Mouse (Mus musculus) MEL (cell line): ENCODE data around the gene Rims1. TPM values are rescaled to one million over a fixed set of nuclear protein-coding genes. Genes with fewer than 3 reads are reported as not detected.

ENCODE experiments used
- DNase-seq: peaks from one replicate; pipeline ENCODE4 v3.0.0; 2011; ENCODE audit warnings: low read depth, low spot score
- H3K27ac ChIP-seq: 2 replicates; pipeline ENCODE4 v1.5.1; 2012; ENCODE audit warnings: low read depth, mild to moderate bottlenecking, control low read depth, low read length, moderate library complexity; ENCODE audit not compliant: control insufficient read depth
- H3K27me3 ChIP-seq, 2 experiments: fragments of 150-350 bp in 1 of 2; sonication (generic) in 1 of 2; 2 replicates each; pipeline ENCODE4 v1.6.1; 2012; ENCODE audit warnings: low read length in 2 of 2, mild to moderate bottlenecking in 2 of 2, improper control_type of control experiment in 1 of 2, moderate library complexity in 1 of 2; ENCODE audit not compliant: insufficient read depth in 2 of 2, control insufficient read depth in 1 of 2
- H3K36me3 ChIP-seq, 2 experiments: 2 replicates each; pipeline ENCODE4 v1.6.1; 2012 to 2014; ENCODE audit warnings: low read length in 2 of 2, improper control_type of control experiment in 1 of 2, inconsistent platforms in 1 of 2, mild to moderate bottlenecking in 1 of 2; ENCODE audit not compliant: insufficient read depth in 2 of 2, control insufficient read depth in 1 of 2
- H3K4me1 ChIP-seq, 2 experiments: fragments of 150-350 bp in 1 of 2; sonication (generic) in 1 of 2; 2 replicates each; pipeline ENCODE4 v1.6.1; 2012; ENCODE audit warnings: low read length in 2 of 2, improper control_type of control experiment in 1 of 2, mild to moderate bottlenecking in 1 of 2; ENCODE audit not compliant: insufficient read depth in 2 of 2, control insufficient read depth in 1 of 2
- H3K4me3 ChIP-seq, 2 experiments: fragments of 150-350 bp in 1 of 2; sonication (generic) in 1 of 2; 2 replicates each; pipeline ENCODE4 v1.5.1; 2012; ENCODE audit warnings: low read depth in 2 of 2, low read length in 2 of 2, mild to moderate bottlenecking in 2 of 2, moderate library complexity in 2 of 2, control low read depth in 1 of 2, improper control_type of control experiment in 1 of 2; ENCODE audit not compliant: control insufficient read depth in 1 of 2, insufficient read depth in 1 of 2
- H3K79me2 ChIP-seq: 2 replicates; pipeline ENCODE4 v1.6.1; 2012; ENCODE audit warnings: mild to moderate bottlenecking, low read length, moderate library complexity; ENCODE audit not compliant: control insufficient read depth, poor library complexity, insufficient read depth
- H3K9ac ChIP-seq: 2 replicates; pipeline ENCODE4 v1.6.1; 2012; ENCODE audit warnings: low read depth, mild to moderate bottlenecking, control low read depth, low read length, moderate library complexity; ENCODE audit not compliant: control insufficient read depth, poor library complexity, severe bottlenecking
- H3K9me3 ChIP-seq: fragments of 150-350 bp; sonication (generic); replicated peaks from 2 replicates; pipeline ENCODE4 v1.6.1; 2012; ENCODE audit warnings: mild to moderate bottlenecking, low read length, improper control_type of control experiment, moderate library complexity; ENCODE audit not compliant: insufficient read depth
- BHLHE40 ChIP-seq: IDR thresholded peaks from 2 replicates; pipeline ENCODE4 v1.6.1; 2012; ENCODE audit warnings: low read depth, mild to moderate bottlenecking, inconsistent platforms, low read length, improper control_type of control experiment, borderline replicate concordance
- CHD1 ChIP-seq: IDR thresholded peaks from 2 replicates; pipeline ENCODE4 v1.6.1; 2012; ENCODE audit warnings: low read depth, mild to moderate bottlenecking, inconsistent platforms, low read length, improper control_type of control experiment
- CHD2 ChIP-seq: IDR thresholded peaks from 2 replicates; pipeline ENCODE4 v1.6.1; 2011; ENCODE audit warnings: low read length, improper control_type of control experiment
- CTCF ChIP-seq, 3 experiments: IDR thresholded peaks in 2 of 3; conservative IDR thresholded peaks in 1 of 3; 2 replicates each; pipeline ENCODE4 v1.5.1; 2011 to 2012; ENCODE audit warnings: low read length in 3 of 3, low read depth in 2 of 3, mild to moderate bottlenecking in 2 of 3, improper control_type of control experiment in 1 of 3, inconsistent platforms in 1 of 3, mixed read lengths in 1 of 3, moderate library complexity in 1 of 3; ENCODE audit not compliant: control insufficient read depth in 1 of 3, insufficient read depth in 1 of 3, poor library complexity in 1 of 3, severe bottlenecking in 1 of 3
- ELF1 ChIP-seq: IDR thresholded peaks from 2 replicates; pipeline ENCODE4 v1.6.1; 2014; ENCODE audit warnings: low read depth, mild to moderate bottlenecking, inconsistent platforms, low read length, improper control_type of control experiment, moderate library complexity
- EP300 ChIP-seq, 2 experiments: IDR thresholded peaks; 2 replicates each; pipeline ENCODE4 v1.6.1; 2011; ENCODE audit warnings: improper control_type of control experiment in 2 of 2, low read length in 2 of 2, low read depth in 1 of 2, mild to moderate bottlenecking in 1 of 2
- GABPA ChIP-seq: IDR thresholded peaks from 2 replicates; pipeline ENCODE4 v1.6.1; 2012; ENCODE audit warnings: low read depth, mild to moderate bottlenecking, inconsistent platforms, low read length, improper control_type of control experiment, moderate library complexity
- JUND ChIP-seq: IDR thresholded peaks from 2 replicates; pipeline ENCODE4 v1.6.1; 2011; ENCODE audit warnings: low read depth, mild to moderate bottlenecking, improper control_type of control experiment, low read length
- KAT2A ChIP-seq: conservative IDR thresholded peaks from 2 replicates; pipeline ENCODE4 v1.6.1; 2012; ENCODE audit warnings: low read depth, low read length, improper control_type of control experiment, inconsistent platforms
- MAX ChIP-seq: IDR thresholded peaks from 2 replicates; pipeline ENCODE4 v1.6.1; 2011; ENCODE audit warnings: low read length, improper control_type of control experiment
- MAZ ChIP-seq: IDR thresholded peaks from 2 replicates; pipeline ENCODE4 v1.6.1; 2012; ENCODE audit warnings: low read depth, mild to moderate bottlenecking, inconsistent platforms, low read length, improper control_type of control experiment
- MXI1 ChIP-seq: IDR thresholded peaks from 2 replicates; pipeline ENCODE4 v1.6.1; 2011; ENCODE audit warnings: mild to moderate bottlenecking, low read depth, low read length, improper control_type of control experiment
- MYB ChIP-seq: IDR thresholded peaks from 2 replicates; pipeline ENCODE4 v1.6.1; 2011; ENCODE audit warnings: mild to moderate bottlenecking, low read depth, low read length, improper control_type of control experiment
- MYC ChIP-seq: IDR thresholded peaks from 2 replicates; pipeline ENCODE4 v1.6.1; 2011; ENCODE audit warnings: low read depth, mild to moderate bottlenecking, low read length, improper control_type of control experiment, moderate library complexity
- NELFE ChIP-seq: IDR thresholded peaks from 2 replicates; pipeline ENCODE4 v1.6.1; 2011; ENCODE audit warnings: low read depth, low read length, improper control_type of control experiment
- NRF1 ChIP-seq: IDR thresholded peaks from 2 replicates; pipeline ENCODE4 v1.6.1; 2014; ENCODE audit warnings: low read depth, mild to moderate bottlenecking, inconsistent platforms, low read length, improper control_type of control experiment, moderate library complexity; ENCODE audit not compliant: poor library complexity, insufficient read depth, severe bottlenecking
- POLR2AphosphoS2 ChIP-seq: IDR thresholded peaks from 2 replicates; pipeline ENCODE4 v1.6.1; 2011; ENCODE audit warnings: low read length, improper control_type of control experiment
- POLR2AphosphoS5 ChIP-seq: IDR thresholded peaks from 2 replicates; pipeline ENCODE4 v1.6.1; 2012; ENCODE audit warnings: low read depth, borderline replicate concordance, mild to moderate bottlenecking, inconsistent platforms, low read length, moderate library complexity, mixed read lengths
- RAD21 ChIP-seq: IDR thresholded peaks from 2 replicates; pipeline ENCODE4 v1.6.1; 2011; ENCODE audit warnings: mild to moderate bottlenecking, low read depth, low read length, improper control_type of control experiment
- SMC3 ChIP-seq: IDR thresholded peaks from 2 replicates; pipeline ENCODE4 v1.6.1; 2011; ENCODE audit warnings: low read depth, low read length, improper control_type of control experiment
- TBP ChIP-seq: IDR thresholded peaks from 2 replicates; pipeline ENCODE4 v1.8.0; 2011; ENCODE audit warnings: low read depth, low read length, improper control_type of control experiment
- TCF12 ChIP-seq: IDR thresholded peaks from 2 replicates; pipeline ENCODE4 v1.6.1; 2014; ENCODE audit warnings: low read depth, mild to moderate bottlenecking, inconsistent platforms, low read length, improper control_type of control experiment, moderate library complexity
- UBTF ChIP-seq: IDR thresholded peaks from 2 replicates; pipeline ENCODE4 v1.6.1; 2012; ENCODE audit warnings: low read depth, mild to moderate bottlenecking, inconsistent platforms, low read length, improper control_type of control experiment, moderate library complexity, borderline replicate concordance; ENCODE audit not compliant: insufficient read depth
- ZC3H11A ChIP-seq: IDR thresholded peaks from 2 replicates; pipeline ENCODE4 v1.6.1; 2012; ENCODE audit warnings: low read depth, mild to moderate bottlenecking, inconsistent platforms, low read length, improper control_type of control experiment
- polyA plus RNA-seq, 2 experiments: library from polyadenylated mRNA; stranded (reverse) in 1 of 2; unstranded in 1 of 2; fragments of >175 nt in 1 of 2; fragments of >200 nt in 1 of 2; gene quantifications; 2 replicates each; pipeline versions ENCODE4 v1.2.1 to v1.2.4; 2012; ENCODE audit warnings: low replicate concordance in 2 of 2, low read depth in 1 of 2; ENCODE audit not compliant: insufficient read length in 2 of 2, insufficient read depth in 1 of 2, missing spikeins in 1 of 2
- total RNA-seq: library from RNA; depleted of rRNA; stranded (reverse); fragments of 300-350 nt; gene quantifications from 2 replicates; pipeline ENCODE4 v1.2.3, GENCODE M21; 2012

Rims1 gene
- total and polyA plus RNA-seq, 3 experiments = 0.31 TPM; not detected in 2

DNA sequence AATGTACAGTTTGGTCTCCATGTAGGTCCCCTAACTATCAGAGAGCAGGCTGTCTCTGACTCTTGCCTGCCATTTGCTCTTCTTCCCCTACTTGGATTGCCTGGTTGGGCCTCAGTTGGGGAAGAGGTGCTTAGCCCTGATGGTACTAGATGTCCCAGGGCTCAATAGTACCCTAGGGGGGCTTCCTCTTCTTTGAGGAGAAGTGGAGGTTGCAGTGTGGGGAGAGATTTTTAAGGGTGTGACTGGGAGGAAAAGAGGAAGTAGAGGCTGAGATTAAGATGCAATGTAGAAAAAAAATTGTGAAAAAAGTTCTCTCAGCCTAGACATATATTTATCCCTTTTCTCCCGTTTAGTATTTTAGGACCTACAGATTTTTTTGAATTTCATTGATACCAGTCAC lies 525.8 kb downstream of the Rims1 start:
- H3K79me2 ChIP-seq = no peaks in the 10 kb centered on the region

DNA sequence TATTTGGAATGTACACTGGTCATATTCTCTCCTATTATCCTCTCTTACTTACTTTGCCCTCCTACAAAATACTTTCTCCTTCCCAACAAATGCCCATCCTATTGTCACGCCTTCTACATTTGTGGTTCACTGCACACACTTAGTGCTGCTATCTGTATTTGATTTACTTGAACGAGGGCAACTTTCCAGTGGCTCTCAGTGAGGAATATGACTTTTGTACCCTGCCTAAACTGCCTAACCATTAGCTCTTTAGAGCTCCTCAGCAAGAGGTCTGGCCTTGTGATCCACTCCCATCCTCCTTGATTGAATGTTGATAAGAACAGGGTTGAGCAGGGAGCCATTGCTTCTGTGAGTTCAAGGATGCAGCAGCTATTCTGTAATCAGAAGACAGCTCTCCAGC lies 531.7 kb downstream of the Rims1 start:
- Histone ChIP-seq H3K27me3 (no peaks in the 10 kb centered on the region), H3K27ac (no peak overlapping the region), H3K9ac (no peak overlapping the region), H3K4me3 (no peak overlapping the region), H3K79me2 (no peaks in the 10 kb centered on the region), H3K36me3 (no peaks in the 10 kb centered on the region), H3K4me1 (no peaks in the 10 kb centered on the region), H3K9me3 (no peaks in the 10 kb centered on the region)
- DNase-seq = no peak
- TF ChIP-seq MXI1 (no peak), SMC3 (no peak), NELFE (no peak), MYC (no peak), GABPA (no peak), JUND (no peak), NRF1 (no peak), EP300 (IDR thresholded peaks at IDR 0.05; ENCODE audit: low read depth in 1 of 2, low read length in 2 of 2) (no peak), ELF1 (no peak), CTCF (IDR thresholded peaks at IDR 0.05 in 2 of 3, conservative IDR thresholded peaks at IDR 0.05 in 1 of 3; ENCODE audit: control insufficient read depth in 1 of 3, insufficient read depth in 1 of 3, low read depth in 2 of 3, low read length in 3 of 3, poor library complexity in 1 of 3, severe bottlenecking in 1 of 3) (no peak)

More for the DNA sequence above, 525.8 kb downstream of the Rims1 start:
- Histone ChIP-seq H3K9ac (no peak overlapping the region), H3K9me3 (no peaks in the 10 kb centered on the region), H3K4me3 (no peak overlapping the region), H3K27ac (no peak overlapping the region), H3K27me3 (no peaks in the 10 kb centered on the region), H3K36me3 (no peaks in the 10 kb centered on the region), H3K4me1 (no peaks in the 10 kb centered on the region)
- peak; percentile 8 for DNase-seq
- TF ChIP-seq MYC = no peak
- no peak for TF ChIP-seq NRF1
- TF ChIP-seq GABPA = no peak
- TF ChIP-seq UBTF = no peak
- TF ChIP-seq POLR2AphosphoS5 = no peak
- no peak for TF ChIP-seq CHD2
- no peak for TF ChIP-seq RAD21
- no peak for TF ChIP-seq JUND

DNA sequence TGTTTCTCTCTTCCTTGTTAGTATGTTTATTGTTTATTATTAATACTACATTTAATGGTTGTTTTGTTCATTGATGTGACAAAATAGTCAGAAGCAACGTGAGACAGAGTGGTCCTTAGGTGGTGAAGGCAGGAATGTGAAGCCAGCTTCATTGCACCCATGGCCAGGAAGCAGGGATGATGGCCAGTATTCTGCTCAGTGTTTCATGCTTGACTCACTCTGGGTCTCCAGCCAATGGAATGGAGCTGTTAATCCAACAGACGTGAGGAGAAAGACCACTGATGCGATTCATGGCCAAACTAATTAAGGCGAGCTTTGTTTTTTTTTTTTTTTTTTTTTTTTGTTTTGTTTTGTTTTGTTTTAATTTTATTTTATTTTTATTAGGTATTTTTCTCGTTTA lies 535.7 kb downstream of the Rims1 start:
- no peak for DNase-seq
- Histone ChIP-seq H3K9me3 (no peaks in the 10 kb centered on the region), H3K27ac (no peak overlapping the region), H3K4me1 (no peaks in the 10 kb centered on the region), H3K79me2 (no peaks in the 10 kb centered on the region), H3K36me3 (no peaks in the 10 kb centered on the region), H3K27me3 (no peaks in the 10 kb centered on the region), H3K9ac (no peak overlapping the region), H3K4me3 (no peak overlapping the region)
- TF ChIP-seq CHD2 (no peak), ELF1 (no peak), SMC3 (no peak), UBTF (no peak), BHLHE40 (no peak), MAZ (no peak), GABPA (no peak), TBP (no peak), POLR2AphosphoS2 (no peak), MYB (no peak), NRF1 (no peak), KAT2A (no peak), ZC3H11A (no peak), CHD1 (no peak), NELFE (no peak), MAX (no peak), TCF12 (no peak)
